Mouse (Mus musculus) ovary, adult 18-20 months (tissue): Measurements from ENCODE around the gene Fam110c.

Experiments used
- DNase-seq: peaks from one replicate; pipeline ENCODE4 v3.0.0; 2022; ENCODE audit warnings: low spot score, mixed read lengths

Gene Fam110c

DNA sequence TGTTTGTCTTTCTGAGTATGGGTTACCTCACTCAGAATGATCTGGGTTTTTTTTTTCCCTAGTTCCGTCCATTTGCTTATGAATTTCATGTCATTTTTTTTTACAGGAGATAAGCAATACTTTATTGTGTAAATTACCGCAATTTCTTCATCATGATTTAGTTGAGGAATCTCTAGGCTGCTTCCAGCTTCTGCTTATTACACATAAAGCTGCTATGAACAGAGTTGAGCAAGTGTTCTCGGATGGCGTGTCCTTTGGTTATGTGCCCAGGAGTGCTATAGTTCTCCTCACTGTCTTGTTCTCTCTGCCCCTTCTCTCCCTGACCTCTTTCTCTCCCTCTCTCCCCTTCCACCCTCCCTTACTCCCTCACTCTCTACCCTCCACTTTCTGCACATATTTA, 28.2 kb downstream of the Fam110c start:
- no peak for DNase-seq

DNA sequence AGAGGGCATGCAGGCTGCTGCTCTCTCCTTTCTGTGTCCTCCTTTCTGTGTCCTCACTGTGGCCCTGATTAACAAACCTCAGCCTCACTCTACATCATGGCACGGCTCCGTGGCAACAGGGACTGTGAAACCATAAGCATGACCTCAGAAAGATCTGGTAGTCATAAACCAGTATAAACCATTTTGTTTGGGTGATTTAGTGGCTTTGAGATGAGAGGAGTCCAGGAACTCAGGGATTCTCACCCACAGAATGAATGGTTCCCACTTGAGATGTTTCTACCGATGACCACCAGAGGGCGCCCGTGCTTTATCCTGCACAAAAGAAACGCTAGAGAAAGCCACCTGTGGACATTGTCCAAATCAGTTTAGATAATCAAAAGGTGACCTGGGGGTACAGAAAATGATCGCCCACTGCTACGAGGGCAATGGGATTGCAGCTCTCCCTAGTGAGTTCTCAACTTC, 42.4 kb downstream of the Fam110c start:
- DNase-seq, result no peak

DNA sequence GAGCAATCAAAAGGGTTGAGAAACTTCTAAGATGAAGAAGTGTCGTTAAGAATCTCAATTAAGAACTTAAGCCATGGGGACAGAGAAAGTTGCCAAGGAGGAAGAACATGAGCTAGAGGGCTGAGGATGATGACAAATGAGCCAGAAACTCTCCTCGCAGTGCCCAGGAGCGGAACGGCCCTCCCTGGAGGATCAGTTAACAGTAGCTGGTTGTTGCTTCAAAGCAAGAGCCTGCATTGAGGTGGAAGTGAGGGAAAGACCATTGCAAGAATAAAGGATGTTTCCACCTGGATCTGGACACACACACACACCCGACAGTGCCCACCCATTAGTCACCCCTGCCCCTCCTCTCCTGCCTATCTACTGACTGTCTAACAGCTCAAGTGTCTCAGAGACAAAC, 46.9 kb downstream of the Fam110c start:
- no peak for DNase-seq

DNA sequence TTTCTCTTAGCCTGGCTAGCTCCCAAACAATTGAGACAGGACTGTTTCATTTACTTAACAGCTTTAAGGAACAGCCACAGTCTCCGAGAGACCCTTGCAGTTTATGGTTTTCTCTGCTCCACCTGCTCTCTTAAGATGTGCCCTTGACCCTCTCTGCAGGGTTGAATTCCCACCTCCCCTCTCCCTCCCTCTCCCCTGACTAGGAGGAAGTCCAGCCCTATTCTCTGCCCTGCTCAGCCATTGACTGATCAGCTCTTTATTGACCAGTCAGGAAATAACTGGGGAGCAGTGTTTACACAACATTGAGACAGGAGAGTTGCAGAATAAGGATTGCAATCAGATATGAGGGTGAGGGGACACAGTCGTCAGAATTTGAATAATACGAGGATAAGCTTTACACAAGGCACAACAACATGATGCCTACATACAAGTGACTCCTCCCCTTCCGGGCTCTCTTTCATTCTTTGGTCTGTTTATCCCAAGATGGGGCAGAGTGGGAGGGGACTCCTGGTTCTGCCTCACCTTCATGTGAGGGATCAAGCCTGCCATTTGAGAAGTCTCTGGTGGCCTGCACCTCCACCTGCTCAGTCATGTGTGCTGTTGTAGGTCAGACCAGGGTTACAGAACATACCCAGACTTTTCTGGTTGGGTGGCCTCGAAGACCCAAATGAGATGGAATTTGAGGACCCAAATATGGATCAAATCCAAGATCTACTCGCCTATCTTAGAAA, 49.4 kb downstream of the Fam110c start:
- DNase-seq, result no peak

DNA sequence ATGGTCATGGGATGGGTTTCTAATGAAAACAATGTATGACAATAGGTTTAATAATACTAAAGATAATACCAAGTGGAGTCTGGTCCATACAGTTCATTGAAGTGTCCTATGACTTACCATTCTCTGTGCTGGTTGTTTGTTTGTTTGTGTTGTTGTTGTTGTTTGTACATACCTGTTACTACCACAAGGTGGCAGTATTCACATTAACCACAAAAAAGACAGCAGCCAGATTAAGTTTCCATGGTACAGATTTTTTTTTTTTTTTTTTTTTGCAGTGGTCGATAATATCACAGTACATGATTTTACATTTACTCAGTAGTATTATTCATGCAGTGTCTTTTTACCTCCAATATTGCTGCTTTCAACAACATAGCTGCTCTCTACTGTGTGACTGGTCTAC, 52.4 kb downstream of the Fam110c start:
- no peak for DNase-seq

DNA sequence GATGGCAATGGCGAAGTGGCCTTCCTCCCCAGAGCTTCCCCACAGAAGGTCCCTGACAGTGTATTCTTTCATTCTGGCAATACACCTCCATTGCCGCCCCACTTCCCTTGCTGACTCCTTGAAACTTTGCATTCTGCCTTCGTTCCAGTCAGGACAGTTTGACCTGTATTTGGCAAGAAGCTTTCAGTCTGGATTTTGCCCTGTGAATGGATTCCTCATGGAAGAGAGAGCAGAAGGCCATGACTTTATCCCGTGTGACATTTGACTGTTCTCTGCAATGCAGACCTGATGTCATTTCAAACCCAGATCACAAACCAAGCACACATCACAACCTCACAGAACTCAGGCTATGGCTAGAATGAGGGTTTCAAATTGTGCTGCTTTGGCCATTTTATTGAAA, 55.9 kb downstream of the Fam110c start:
- DNase-seq, result no peak
